Mouse (Mus musculus): Measurements from ENCODE around the gene Gipc3. TPM values are rescaled to one million over a fixed set of nuclear protein-coding genes. Genes with fewer than 3 reads are reported as not detected.
A peak's percentile ranks its signal among the peaks of the same experiment; 100 is the strongest.

Gipc3 gene
- total and polyA plus RNA-seq, 2 experiments = under 0.01 to 0.57 TPM

DNA sequence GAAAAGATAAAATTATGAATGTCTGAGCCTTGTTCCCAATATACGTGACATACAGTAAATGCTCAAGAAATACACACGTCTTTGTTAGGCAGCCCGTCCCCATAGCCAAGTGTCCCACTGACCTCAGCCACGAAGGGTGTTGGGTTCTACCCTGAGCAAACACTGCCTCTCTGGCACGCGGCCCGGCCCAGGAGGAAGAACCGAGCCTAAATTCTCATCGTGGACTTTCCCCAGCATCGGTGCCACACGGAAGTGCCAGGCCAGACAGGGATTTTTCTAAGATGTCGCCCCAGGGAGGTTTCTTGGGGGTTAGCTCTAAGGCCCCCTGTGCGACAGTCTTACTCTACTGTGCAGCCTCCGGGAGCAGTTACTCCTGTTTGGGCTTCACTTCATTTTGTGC is 53.3 kb downstream of the Gipc3 start:
- Histone ChIP-seq H3K27me3 (ENCODE audit: control insufficient read depth, insufficient read depth, low read length) (no peaks in the 10 kb centered on the region), H3K4me3 (ENCODE audit: insufficient read depth, low read depth, low read length) (peak overlapping the region; percentile 67; the same call in 1 of the 2 replicates), H3K9ac (ENCODE audit: low read depth, low read length) (0 out of 2 replicates have a peak overlapping the region, but pooled peaks have one; percentile 12), H3K79me2 (ENCODE audit: control insufficient read depth, insufficient read depth, low read length) (peaks cover 37% of the 10 kb centered on the region; the same call in 1 of the 2 replicates), H3K27ac (replicated peaks; ENCODE audit: insufficient read depth, low read depth, low read length) (peak overlapping the region; percentile 85), H3K4me1 (ENCODE audit: control insufficient read depth, insufficient read depth, low read length) (peaks cover 31% of the 10 kb centered on the region), H3K36me3 (ENCODE audit: control insufficient read depth, insufficient read depth, low read length) (no peaks in the 10 kb centered on the region)
- TF ChIP-seq POLR2A (IDR thresholded peaks at IDR 0.05; ENCODE audit: extremely low read depth, insufficient read depth, low read length) (no peak), CTCF (IDR thresholded peaks at IDR 0.05; ENCODE audit: low read depth, low read length) (no peak)
- DNase-seq (ENCODE audit: extremely low read depth, low read depth, low spot score) = peak; percentile 89
- 18% methylated on average over 14 of the region's 14 CpGs for WGBS

DNA sequence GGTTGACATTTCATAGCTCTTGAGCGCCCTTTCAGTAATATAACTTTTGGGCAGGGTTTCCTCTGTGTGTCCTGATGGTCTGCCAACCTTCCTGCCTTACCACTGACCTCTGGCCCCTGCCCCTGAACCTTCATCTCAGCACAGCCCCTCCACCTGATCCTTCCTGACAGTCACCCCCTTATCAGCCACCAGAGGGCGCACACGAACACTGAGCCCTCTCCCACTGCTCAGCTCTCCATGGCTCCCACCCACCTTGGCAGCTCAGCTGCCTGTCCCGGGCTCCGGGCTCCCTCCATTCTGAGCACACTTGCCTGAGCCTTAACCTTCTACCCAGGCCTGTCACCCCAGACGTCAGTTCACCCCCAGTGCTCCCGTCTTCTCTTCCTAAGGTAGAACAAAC is 53.8 kb downstream of the Gipc3 start:
- H3K36me3 ChIP-seq (ENCODE audit: control insufficient read depth, insufficient read depth, low read length) = no peaks in the 10 kb centered on the region
- H3K4me3 ChIP-seq (ENCODE audit: insufficient read depth, low read depth, low read length) = peak overlapping the region; percentile 11; the same call in 1 of the 2 replicates
- DNase-seq (ENCODE audit: extremely low read depth, low read depth, low spot score) = peak; percentile 66
- peak overlapping the region; percentile 7; the same call in 1 of the 2 replicates for H3K9ac ChIP-seq (ENCODE audit: low read depth, low read length)
- H3K4me1 ChIP-seq (ENCODE audit: control insufficient read depth, insufficient read depth, low read length) = peaks cover 31% of the 10 kb centered on the region
- under 1% methylated on average over 7 of the region's 7 CpGs for WGBS
- TF ChIP-seq CTCF (IDR thresholded peaks at IDR 0.05; ENCODE audit: low read depth, low read length) (peak; percentile 95), POLR2A (IDR thresholded peaks at IDR 0.05; ENCODE audit: extremely low read depth, insufficient read depth, low read length) (no peak)
- H3K27ac ChIP-seq (replicated peaks; ENCODE audit: insufficient read depth, low read depth, low read length) = peak overlapping the region; percentile 57
- H3K27me3 ChIP-seq (ENCODE audit: control insufficient read depth, insufficient read depth, low read length) = no peaks in the 10 kb centered on the region
- H3K79me2 ChIP-seq (ENCODE audit: control insufficient read depth, insufficient read depth, low read length) = peaks cover 31% of the 10 kb centered on the region; the same call in 1 of the 2 replicates

GRCm38 (mm10) chr10:81288601-81289000 is 54.5 kb downstream of the Gipc3 start:
- H3K27me3 ChIP-seq (ENCODE audit: control insufficient read depth, insufficient read depth, low read length) = no peaks in the 10 kb centered on the region
- DNase-seq (ENCODE audit: extremely low read depth, low read depth, low spot score) = no peak
- 61% methylated on average over 6 of the region's 6 CpGs for WGBS
- H3K4me1 ChIP-seq (ENCODE audit: control insufficient read depth, insufficient read depth, low read length) = peaks cover 27% of the 10 kb centered on the region
- peaks cover 25% of the 10 kb centered on the region; the same call in 1 of the 2 replicates for H3K79me2 ChIP-seq (ENCODE audit: control insufficient read depth, insufficient read depth, low read length)
- no peaks in the 10 kb centered on the region for H3K36me3 ChIP-seq (ENCODE audit: control insufficient read depth, insufficient read depth, low read length)
- H3K9ac ChIP-seq (ENCODE audit: low read depth, low read length) = no peak overlapping the region
- no peak overlapping the region for H3K4me3 ChIP-seq (ENCODE audit: insufficient read depth, low read depth, low read length)
- H3K27ac ChIP-seq (replicated peaks; ENCODE audit: insufficient read depth, low read depth, low read length) = no peak overlapping the region
- TF ChIP-seq POLR2A (IDR thresholded peaks at IDR 0.05; ENCODE audit: extremely low read depth, insufficient read depth, low read length) (no peak), CTCF (IDR thresholded peaks at IDR 0.05; ENCODE audit: low read depth, low read length) (peak; percentile 69)

DNA sequence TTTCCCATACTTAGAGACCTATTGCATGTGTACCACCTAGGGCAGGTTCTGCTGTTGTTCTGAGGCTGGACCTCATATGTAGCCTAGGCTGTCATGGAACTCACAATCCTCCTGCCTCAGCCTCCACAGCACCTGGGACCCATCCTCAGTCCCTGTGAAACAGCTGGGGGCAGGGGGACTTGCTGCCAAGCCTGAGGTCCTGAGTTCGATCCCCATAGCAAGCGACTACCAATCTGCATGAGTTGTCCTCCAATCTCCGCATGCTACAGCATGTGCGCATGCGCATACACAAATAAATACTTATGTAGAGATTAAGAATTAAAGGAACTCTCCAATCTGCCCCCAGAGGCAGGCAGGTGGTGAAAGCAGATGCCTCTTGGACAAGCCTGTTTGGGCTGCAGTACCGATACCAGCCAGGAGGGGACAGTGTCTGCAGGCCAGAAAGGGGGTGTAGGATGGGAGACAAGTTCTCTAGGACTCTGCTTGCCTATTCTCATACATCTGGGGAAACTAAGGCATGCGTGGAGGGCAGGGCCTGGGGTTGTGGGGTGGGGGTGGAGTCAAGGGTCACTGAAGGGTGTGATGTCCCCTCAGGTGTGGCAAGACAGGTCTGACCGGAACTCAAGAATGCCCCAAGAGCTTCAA is 55.4 kb downstream of the Gipc3 start:
- Histone ChIP-seq H3K36me3 (ENCODE audit: control insufficient read depth, insufficient read depth, low read length) (no peaks in the 10 kb centered on the region), H3K79me2 (ENCODE audit: control insufficient read depth, insufficient read depth, low read length) (peaks cover 19% of the 10 kb centered on the region; the same call in 1 of the 2 replicates), H3K27ac (replicated peaks; ENCODE audit: insufficient read depth, low read depth, low read length) (no peak overlapping the region), H3K4me3 (ENCODE audit: insufficient read depth, low read depth, low read length) (no peak overlapping the region), H3K9ac (ENCODE audit: low read depth, low read length) (no peak overlapping the region), H3K4me1 (ENCODE audit: control insufficient read depth, insufficient read depth, low read length) (peaks cover 24% of the 10 kb centered on the region), H3K27me3 (ENCODE audit: control insufficient read depth, insufficient read depth, low read length) (no peaks in the 10 kb centered on the region)
- no peak for TF ChIP-seq POLR2A (IDR thresholded peaks at IDR 0.05; ENCODE audit: extremely low read depth, insufficient read depth, low read length)
- TF ChIP-seq CTCF (IDR thresholded peaks at IDR 0.05; ENCODE audit: low read depth, low read length) = peak; percentile 88
- DNase-seq (ENCODE audit: extremely low read depth, low read depth, low spot score) = no peak
- WGBS = 77% methylated on average over 8 of the region's 8 CpGs

- TF ChIP-seq CTCF (IDR thresholded peaks at IDR 0.05; ENCODE audit: low read depth, low read length) (no peak), POLR2A (IDR thresholded peaks at IDR 0.05; ENCODE audit: extremely low read depth, insufficient read depth, low read length) (no peak)
- Histone ChIP-seq H3K9ac (ENCODE audit: low read depth, low read length) (no peak overlapping the region), H3K79me2 (ENCODE audit: control insufficient read depth, insufficient read depth, low read length) (peaks cover 19% of the 10 kb centered on the region; the same call in 1 of the 2 replicates), H3K36me3 (ENCODE audit: control insufficient read depth, insufficient read depth, low read length) (no peaks in the 10 kb centered on the region), H3K4me3 (ENCODE audit: insufficient read depth, low read depth, low read length) (no peak overlapping the region), H3K27ac (replicated peaks; ENCODE audit: insufficient read depth, low read depth, low read length) (peak overlapping the region; percentile 5; the same call in 1 of the 2 replicates), H3K4me1 (ENCODE audit: control insufficient read depth, insufficient read depth, low read length) (peaks cover 24% of the 10 kb centered on the region), H3K27me3 (ENCODE audit: control insufficient read depth, insufficient read depth, low read length) (no peaks in the 10 kb centered on the region)
- DNase-seq (ENCODE audit: extremely low read depth, low read depth, low spot score) = peak; percentile 86
- 13% methylated on average over 6 of the region's 6 CpGs for WGBS
Measured at GRCm38 (mm10) chr10:81286586-81286985, 56.5 kb downstream of the Gipc3 start.

Data from liver, adult 2 months (tissue).